Mouse (Mus musculus): ENCODE results near the gene Bik. TPM values are rescaled to one million over a fixed set of nuclear protein-coding genes. Genes with fewer than 3 reads are reported as not detected.

Gene Bik
- total and polyA plus RNA-seq, 2 experiments from 2014 or later, result 37.7 to 49.6 TPM

DNA sequence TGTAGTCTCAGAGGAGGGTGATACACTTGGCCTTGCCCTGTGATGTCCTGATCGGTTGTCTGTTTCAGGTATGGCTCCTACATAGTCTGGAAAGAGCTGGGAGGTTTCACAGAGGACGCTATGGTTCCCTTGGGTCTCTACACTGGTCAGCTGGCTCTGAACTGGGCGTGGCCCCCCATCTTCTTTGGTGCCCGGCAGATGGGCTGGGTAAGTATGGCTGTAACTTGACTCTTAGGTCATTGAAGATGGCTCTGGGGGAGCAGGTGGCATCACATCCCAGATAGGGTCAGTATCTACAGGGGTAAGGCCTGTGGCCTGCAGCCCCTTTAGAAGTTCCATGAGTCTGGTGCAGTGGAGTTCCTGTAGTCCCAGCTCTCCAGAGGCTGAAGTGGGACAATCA is 45.5 kb downstream of the Bik start:
- H3K27me3 ChIP-seq (ENCODE audit: control insufficient read depth, insufficient read depth, low read length), result no peaks in the 10 kb centered on the region
- H3K4me2 ChIP-seq (ENCODE audit: low read depth, low read length), result no peak overlapping the region
- DNase-seq (ENCODE audit: low spot score) (no peak), ATAC-seq (ENCODE audit: insufficient read depth, low read depth) (no peak)
- no peak overlapping the region for H3K4me3 ChIP-seq (ENCODE audit: low read depth, low read length)
- 80% methylated on average over 4 of the region's 4 CpGs for WGBS
- TF ChIP-seq CTCF (IDR thresholded peaks at IDR 0.05; ENCODE audit: low read depth) (no peak), EP300 (IDR thresholded peaks at IDR 0.05; ENCODE audit: low read depth) (no peak)
- H3K36me3 ChIP-seq (replicated peaks; ENCODE audit: control insufficient read depth, insufficient read depth, low read length), result peaks cover 44% of the 10 kb centered on the region
- H3K9ac ChIP-seq (replicated peaks; ENCODE audit: low read depth, low read length), result no peak overlapping the region
- no peaks in the 10 kb centered on the region for H3K4me1 ChIP-seq (ENCODE audit: control insufficient read depth, insufficient read depth)
- no peaks in the 10 kb centered on the region for H3K9me3 ChIP-seq (replicated peaks; ENCODE audit: control insufficient read depth, low read length)
- no peak overlapping the region for H3K27ac ChIP-seq (ENCODE audit: low read depth)

DNA sequence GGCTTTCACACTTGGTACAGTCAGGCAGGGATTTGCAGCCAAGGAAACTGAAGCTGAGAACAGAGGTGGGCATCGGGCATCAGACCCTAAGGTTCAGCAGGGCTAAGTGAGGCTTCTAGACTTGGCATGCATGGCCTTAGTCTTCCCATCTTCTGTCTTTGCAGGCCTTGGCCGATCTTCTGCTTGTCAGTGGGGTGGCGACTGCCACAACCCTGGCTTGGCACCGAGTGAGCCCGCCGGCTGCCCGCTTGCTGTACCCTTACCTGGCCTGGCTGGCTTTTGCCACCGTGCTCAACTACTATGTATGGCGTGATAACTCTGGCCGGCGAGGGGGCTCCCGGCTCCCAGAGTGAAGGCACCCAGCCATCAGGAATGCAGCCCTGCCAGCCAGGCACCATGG is 46.9 kb downstream of the Bik start:
- ATAC-seq (ENCODE audit: insufficient read depth, low read depth) (no peak), DNase-seq (ENCODE audit: low spot score) (no peak)
- no peaks in the 10 kb centered on the region for H3K27me3 ChIP-seq (ENCODE audit: control insufficient read depth, insufficient read depth, low read length)
- H3K4me3 ChIP-seq (ENCODE audit: low read depth, low read length), result no peak overlapping the region
- peaks cover 48% of the 10 kb centered on the region for H3K36me3 ChIP-seq (replicated peaks; ENCODE audit: control insufficient read depth, insufficient read depth, low read length)
- H3K9ac ChIP-seq (replicated peaks; ENCODE audit: low read depth, low read length), result no peak overlapping the region
- H3K9me3 ChIP-seq (replicated peaks; ENCODE audit: control insufficient read depth, low read length), result no peaks in the 10 kb centered on the region
- TF ChIP-seq CTCF (IDR thresholded peaks at IDR 0.05; ENCODE audit: low read depth) (no peak), EP300 (IDR thresholded peaks at IDR 0.05; ENCODE audit: low read depth) (no peak)
- no peak overlapping the region for H3K27ac ChIP-seq (ENCODE audit: low read depth)
- H3K4me1 ChIP-seq (ENCODE audit: control insufficient read depth, insufficient read depth), result no peaks in the 10 kb centered on the region
- WGBS, result 93% methylated on average over 12 of the region's 12 CpGs
- H3K4me2 ChIP-seq (ENCODE audit: low read depth, low read length), result no peak overlapping the region

DNA sequence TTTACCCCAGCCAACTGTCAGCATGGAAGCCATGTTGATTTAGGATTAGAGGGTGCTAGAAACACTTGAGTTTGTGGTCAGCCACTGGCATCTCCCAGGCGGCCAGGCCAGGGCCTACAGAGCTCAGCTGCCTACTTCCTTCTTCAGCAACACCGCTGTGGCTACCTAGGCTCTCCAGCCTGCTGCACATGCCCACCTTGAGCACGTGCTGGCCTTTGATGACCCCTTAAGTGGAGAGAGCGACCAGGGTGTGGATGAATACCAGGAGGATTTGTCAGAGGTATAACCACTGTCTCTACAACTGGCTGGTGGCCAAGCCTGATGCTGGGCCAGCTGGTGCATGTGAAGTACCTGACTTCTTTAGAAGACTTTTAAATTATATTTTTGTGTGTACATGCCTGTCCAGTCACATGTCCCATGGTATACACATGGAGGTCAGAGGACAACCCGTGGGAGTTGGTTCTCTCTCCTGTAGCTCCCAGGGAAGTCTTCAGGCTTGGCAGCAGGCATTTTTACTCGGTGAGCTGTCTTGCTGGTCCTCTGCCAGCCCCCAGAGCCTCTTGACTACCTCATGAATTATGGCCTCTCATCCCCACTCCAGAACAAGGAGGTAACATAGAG is 48.2 kb downstream of the Bik start:
- ATAC-seq (ENCODE audit: insufficient read depth, low read depth), result no peak
- 65% methylated on average over 6 of the region's 6 CpGs for WGBS

DNA sequence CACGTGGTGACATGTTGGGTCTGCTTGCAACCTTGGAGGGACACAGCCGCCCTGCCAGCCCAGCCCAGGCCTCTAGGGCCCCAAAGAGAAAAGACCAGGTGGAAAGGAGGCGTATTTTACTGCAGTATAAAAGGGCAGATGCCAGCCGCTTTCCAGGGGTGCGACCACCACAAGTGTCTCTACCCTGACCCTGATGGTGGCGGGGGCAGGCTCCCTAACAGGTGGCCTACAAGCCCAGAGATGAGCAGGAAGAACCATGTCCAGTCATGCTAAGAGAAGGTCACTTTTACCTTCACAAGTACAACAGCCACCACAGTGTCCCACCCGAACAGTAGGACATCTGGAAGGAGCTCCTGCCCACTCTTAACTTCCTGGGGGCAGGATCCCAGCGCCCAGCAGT is 48.9 kb downstream of the Bik start:
- Histone ChIP-seq H3K27me3 (ENCODE audit: control insufficient read depth, insufficient read depth, low read length) (no peaks in the 10 kb centered on the region), H3K4me3 (ENCODE audit: low read depth, low read length) (no peak overlapping the region), H3K27ac (ENCODE audit: low read depth) (no peak overlapping the region), H3K9me3 (replicated peaks; ENCODE audit: control insufficient read depth, low read length) (no peaks in the 10 kb centered on the region), H3K36me3 (replicated peaks; ENCODE audit: control insufficient read depth, insufficient read depth, low read length) (peaks cover 65% of the 10 kb centered on the region), H3K4me1 (ENCODE audit: control insufficient read depth, insufficient read depth) (no peaks in the 10 kb centered on the region), H3K4me2 (ENCODE audit: low read depth, low read length) (no peak overlapping the region), H3K9ac (replicated peaks; ENCODE audit: low read depth, low read length) (no peak overlapping the region)
- ATAC-seq (ENCODE audit: insufficient read depth, low read depth) (no peak), DNase-seq (ENCODE audit: low spot score) (no peak)
- no peak for TF ChIP-seq CTCF (IDR thresholded peaks at IDR 0.05; ENCODE audit: low read depth)
- TF ChIP-seq EP300 (IDR thresholded peaks at IDR 0.05; ENCODE audit: low read depth), result no peak
- 88% methylated on average over 8 of the region's 8 CpGs for WGBS

More for the DNA sequence above, 48.2 kb downstream of the Bik start:
- no peak overlapping the region for H3K4me2 ChIP-seq (ENCODE audit: low read depth, low read length)
- TF ChIP-seq EP300 (IDR thresholded peaks at IDR 0.05; ENCODE audit: low read depth), result no peak
- no peak for TF ChIP-seq CTCF (IDR thresholded peaks at IDR 0.05; ENCODE audit: low read depth)
- no peaks in the 10 kb centered on the region for H3K4me1 ChIP-seq (ENCODE audit: control insufficient read depth, insufficient read depth)
- peaks cover 58% of the 10 kb centered on the region for H3K36me3 ChIP-seq (replicated peaks; ENCODE audit: control insufficient read depth, insufficient read depth, low read length)
- H3K27me3 ChIP-seq (ENCODE audit: control insufficient read depth, insufficient read depth, low read length), result no peaks in the 10 kb centered on the region
- no peak overlapping the region for H3K9ac ChIP-seq (replicated peaks; ENCODE audit: low read depth, low read length)
- no peak for DNase-seq (ENCODE audit: low spot score)
- no peak overlapping the region for H3K27ac ChIP-seq (ENCODE audit: low read depth)
- H3K9me3 ChIP-seq (replicated peaks; ENCODE audit: control insufficient read depth, low read length), result no peaks in the 10 kb centered on the region
- no peak overlapping the region for H3K4me3 ChIP-seq (ENCODE audit: low read depth, low read length)

DNA sequence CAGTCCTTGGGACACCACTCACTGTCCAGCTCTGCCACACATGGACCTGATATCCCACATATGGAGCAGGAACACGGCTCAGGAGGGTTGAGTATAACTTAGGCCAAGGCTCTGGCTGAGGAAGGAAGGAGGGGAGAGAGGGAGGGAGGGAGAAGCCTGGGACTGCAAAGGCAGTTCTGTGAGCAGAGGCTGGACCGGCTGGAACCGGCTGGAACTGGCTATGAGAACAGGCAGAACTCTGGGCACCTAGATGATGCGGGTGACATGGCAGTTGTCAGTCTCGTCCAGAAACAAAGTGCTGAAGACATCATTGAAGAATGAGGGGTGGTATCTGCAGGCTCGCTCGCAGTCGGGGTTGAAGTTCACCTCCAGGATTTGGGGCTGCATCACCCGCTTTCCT is 50.0 kb downstream of the Bik start:
- H3K36me3 ChIP-seq (replicated peaks; ENCODE audit: control insufficient read depth, insufficient read depth, low read length), result peaks cover 73% of the 10 kb centered on the region

DNA sequence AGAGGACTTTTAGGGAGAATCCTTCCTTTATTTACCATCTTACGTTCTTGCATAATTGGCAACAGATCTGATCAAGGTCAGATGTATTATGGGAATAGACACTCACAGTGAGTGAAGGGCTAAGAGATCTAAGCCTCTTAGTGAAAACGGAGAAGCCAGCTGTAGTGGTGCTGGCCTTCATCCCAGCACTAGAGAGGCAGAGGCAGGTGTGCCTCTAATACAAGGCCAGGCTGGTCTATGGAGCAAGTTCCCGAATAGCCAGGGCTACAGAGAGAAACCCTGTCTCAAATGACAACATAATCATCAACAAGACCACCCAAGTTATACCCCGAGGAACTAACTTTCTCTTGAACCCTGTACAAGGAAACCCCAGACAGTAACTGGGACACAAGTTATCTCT is 56.3 kb downstream of the Bik start:
- no peak overlapping the region for H3K4me3 ChIP-seq (ENCODE audit: low read depth, low read length)
- H3K27me3 ChIP-seq (ENCODE audit: control insufficient read depth, insufficient read depth, low read length), result no peaks in the 10 kb centered on the region
- WGBS, result 76% methylated on average over 4 of the region's 4 CpGs
- H3K9me3 ChIP-seq (replicated peaks; ENCODE audit: control insufficient read depth, low read length), result peaks cover 5% of the 10 kb centered on the region; the same call in 1 of the 2 replicates
- peaks cover 60% of the 10 kb centered on the region for H3K36me3 ChIP-seq (replicated peaks; ENCODE audit: control insufficient read depth, insufficient read depth, low read length)
- TF ChIP-seq CTCF (IDR thresholded peaks at IDR 0.05; ENCODE audit: low read depth) (no peak), EP300 (IDR thresholded peaks at IDR 0.05; ENCODE audit: low read depth) (no peak)
- no peak for ATAC-seq (ENCODE audit: insufficient read depth, low read depth)
- no peak overlapping the region for H3K27ac ChIP-seq (ENCODE audit: low read depth)
- DNase-seq (ENCODE audit: low spot score), result no peak
- H3K4me2 ChIP-seq (ENCODE audit: low read depth, low read length), result no peak overlapping the region
- no peaks in the 10 kb centered on the region for H3K4me1 ChIP-seq (ENCODE audit: control insufficient read depth, insufficient read depth)
- H3K9ac ChIP-seq (replicated peaks; ENCODE audit: low read depth, low read length), result no peak overlapping the region

More for the DNA sequence above, 50.0 kb downstream of the Bik start:
- H3K9me3 ChIP-seq (replicated peaks; ENCODE audit: control insufficient read depth, low read length), result no peaks in the 10 kb centered on the region
- ATAC-seq (ENCODE audit: insufficient read depth, low read depth), result no peak
- H3K27me3 ChIP-seq (ENCODE audit: control insufficient read depth, insufficient read depth, low read length), result no peaks in the 10 kb centered on the region
- no peak overlapping the region for H3K4me3 ChIP-seq (ENCODE audit: low read depth, low read length)
- no peak overlapping the region for H3K27ac ChIP-seq (ENCODE audit: low read depth)
- DNase-seq (ENCODE audit: low spot score), result no peak
- H3K4me2 ChIP-seq (ENCODE audit: low read depth, low read length), result no peak overlapping the region
- no peak overlapping the region for H3K9ac ChIP-seq (replicated peaks; ENCODE audit: low read depth, low read length)
- 87% methylated on average over 9 of the region's 9 CpGs for WGBS
- no peaks in the 10 kb centered on the region for H3K4me1 ChIP-seq (ENCODE audit: control insufficient read depth, insufficient read depth)
- TF ChIP-seq CTCF (IDR thresholded peaks at IDR 0.05; ENCODE audit: low read depth), result no peak
- no peak for TF ChIP-seq EP300 (IDR thresholded peaks at IDR 0.05; ENCODE audit: low read depth)

Data from heart, postnatal 0 days (tissue).